Mouse (Mus musculus): ENCODE measurements around the gene Arih1. TPM values are rescaled to one million over a fixed set of nuclear protein-coding genes. Genes with fewer than 3 reads are reported as not detected.

Gene Arih1
- polyA plus RNA-seq, 1 experiment, result 236 TPM

DNA sequence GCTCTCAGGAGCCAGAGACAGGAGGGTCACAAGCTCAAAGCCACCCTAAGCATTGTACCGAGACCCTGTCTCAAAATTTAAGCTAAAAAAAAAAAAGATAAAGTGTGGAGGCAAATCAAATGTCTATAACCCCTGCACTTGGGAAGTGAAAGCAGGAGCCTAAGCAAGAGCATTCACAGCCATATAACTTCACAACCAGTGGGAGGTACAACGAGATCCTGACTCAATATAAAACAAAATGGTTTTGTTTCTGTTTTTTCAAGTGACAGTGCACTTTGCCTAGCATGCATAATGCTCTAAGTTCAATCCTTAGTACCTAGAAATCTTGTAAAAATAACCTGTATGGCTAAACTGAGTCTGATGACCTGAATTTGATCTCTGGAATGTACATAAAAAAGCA is 9.8 kb downstream of the Arih1 start:
- 76% methylated on average over 2 of the region's 2 CpGs for WGBS
- Histone ChIP-seq H3K4me1 (ENCODE audit: control insufficient read depth, insufficient read depth, low read length) (0 out of 2 replicates have a peak, but pooled peaks cover 4% of the 10 kb centered on the region), H3K4me3 (ENCODE audit: insufficient read depth, low read depth, low read length) (no peak overlapping the region), H3K27ac (ENCODE audit: insufficient read depth, low read depth, low read length) (no peak overlapping the region)
- TF ChIP-seq CTCF (IDR thresholded peaks at IDR 0.05; ENCODE audit: insufficient read depth, low read depth, low read length) (no peak), POLR2A (IDR thresholded peaks at IDR 0.05; ENCODE audit: insufficient read depth, low read depth, low read length) (no peak)

DNA sequence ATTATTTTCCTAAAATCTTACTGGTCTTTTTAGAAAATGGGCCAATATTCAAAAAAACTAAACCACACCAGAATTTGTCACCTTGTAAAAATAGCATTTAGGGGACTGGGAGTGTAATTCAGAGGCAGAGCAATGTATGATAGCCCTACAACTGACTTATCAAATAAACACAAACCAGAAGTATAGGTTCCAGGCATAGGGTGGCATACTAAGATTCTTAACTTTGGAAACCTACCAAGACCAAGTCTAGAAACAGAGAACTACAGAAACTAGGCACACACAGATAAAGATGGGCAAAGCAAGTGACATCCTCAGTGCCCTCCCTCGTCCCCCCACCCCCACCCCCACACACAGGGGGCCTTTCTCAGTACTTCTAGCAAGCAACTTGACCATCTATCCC is 11.6 kb downstream of the Arih1 start:
- no peak overlapping the region for H3K4me3 ChIP-seq (ENCODE audit: insufficient read depth, low read depth, low read length)
- no peak for TF ChIP-seq POLR2A (IDR thresholded peaks at IDR 0.05; ENCODE audit: insufficient read depth, low read depth, low read length)
- TF ChIP-seq CTCF (IDR thresholded peaks at IDR 0.05; ENCODE audit: insufficient read depth, low read depth, low read length), result no peak
- 0 out of 2 replicates have a peak, but pooled peaks cover 4% of the 10 kb centered on the region for H3K4me1 ChIP-seq (ENCODE audit: control insufficient read depth, insufficient read depth, low read length)
- whole genome bisulfite sequencing, result 93% methylated on average over 1 of the region's 1 CpGs
- H3K27ac ChIP-seq (ENCODE audit: insufficient read depth, low read depth, low read length), result no peak overlapping the region

DNA sequence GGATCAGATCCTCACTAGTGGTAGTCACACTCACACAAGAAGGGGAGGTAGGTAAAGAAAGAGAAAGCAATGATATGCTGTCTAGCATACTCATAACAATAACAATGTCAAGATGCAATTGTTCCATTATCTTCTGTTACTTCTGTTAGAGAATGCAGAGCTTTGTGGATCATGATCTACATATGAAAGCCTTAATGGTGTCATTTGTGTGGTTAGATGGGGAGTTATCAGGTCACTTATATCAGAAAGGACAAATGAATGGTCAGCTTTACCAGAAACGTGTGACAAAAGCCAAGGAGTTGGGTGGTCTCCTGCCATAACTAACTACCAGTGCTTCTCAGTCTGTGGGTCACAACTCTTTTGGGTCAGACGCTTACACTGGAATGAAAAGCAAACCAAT is 13.2 kb downstream of the Arih1 start:
- Histone ChIP-seq H3K4me3 (ENCODE audit: insufficient read depth, low read depth, low read length) (no peak overlapping the region), H3K4me1 (ENCODE audit: control insufficient read depth, insufficient read depth, low read length) (0 out of 2 replicates have a peak, but pooled peaks cover 4% of the 10 kb centered on the region), H3K27ac (ENCODE audit: insufficient read depth, low read depth, low read length) (no peak overlapping the region)
- no peak for TF ChIP-seq CTCF (IDR thresholded peaks at IDR 0.05; ENCODE audit: insufficient read depth, low read depth, low read length)
- no peak for TF ChIP-seq POLR2A (IDR thresholded peaks at IDR 0.05; ENCODE audit: insufficient read depth, low read depth, low read length)
- WGBS, result 69% methylated on average over 2 of the region's 2 CpGs

DNA sequence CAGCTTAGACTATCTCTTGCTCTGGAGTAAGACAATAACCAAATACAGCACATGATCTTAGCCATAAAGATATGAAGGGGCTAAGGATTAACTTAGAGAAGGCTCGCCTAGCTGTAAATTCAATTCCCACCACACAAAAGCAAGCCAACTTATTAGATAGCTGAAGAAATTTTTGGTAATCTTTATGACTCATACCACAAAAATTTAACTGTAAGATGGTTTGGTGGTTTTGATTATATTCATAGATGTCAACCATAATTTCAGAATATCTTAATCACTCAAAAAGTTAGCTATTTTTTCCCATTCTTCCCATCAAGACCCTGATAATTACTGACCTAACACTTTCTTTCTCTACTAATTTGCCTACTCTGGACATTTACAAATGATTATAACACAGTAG is 17.0 kb downstream of the Arih1 start:
- 89% methylated on average over 1 of the region's 1 CpGs for WGBS
- no peak overlapping the region for H3K4me3 ChIP-seq (ENCODE audit: insufficient read depth, low read depth, low read length)
- 0 out of 2 replicates have a peak, but pooled peaks cover 4% of the 10 kb centered on the region for H3K4me1 ChIP-seq (ENCODE audit: control insufficient read depth, insufficient read depth, low read length)
- no peak overlapping the region for H3K27ac ChIP-seq (ENCODE audit: insufficient read depth, low read depth, low read length)
- TF ChIP-seq POLR2A (IDR thresholded peaks at IDR 0.05; ENCODE audit: insufficient read depth, low read depth, low read length) (no peak), CTCF (IDR thresholded peaks at IDR 0.05; ENCODE audit: insufficient read depth, low read depth, low read length) (no peak)

DNA sequence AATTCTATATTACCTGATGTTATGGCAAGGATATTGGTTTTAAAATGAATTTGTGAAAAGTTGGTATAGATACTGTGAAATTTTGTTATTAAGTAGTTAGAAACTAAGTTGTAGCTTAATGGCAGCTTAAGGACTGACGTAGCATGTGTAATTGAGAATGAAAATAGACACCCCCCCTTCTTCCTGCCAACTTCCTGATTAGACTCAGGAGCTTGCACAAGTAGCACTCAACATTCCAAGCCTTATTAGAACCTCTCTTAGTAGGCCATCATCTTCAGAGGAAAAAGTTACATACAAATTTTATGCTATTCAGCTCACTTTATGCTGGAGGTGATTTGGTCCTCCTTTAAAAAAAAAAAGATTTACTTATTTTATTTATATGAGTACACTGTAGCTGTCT is 22.1 kb downstream of the Arih1 start:
- WGBS, result 75% methylated on average over 1 of the region's 1 CpGs
- TF ChIP-seq POLR2A (IDR thresholded peaks at IDR 0.05; ENCODE audit: insufficient read depth, low read depth, low read length) (no peak), CTCF (IDR thresholded peaks at IDR 0.05; ENCODE audit: insufficient read depth, low read depth, low read length) (no peak)
- Histone ChIP-seq H3K27ac (ENCODE audit: insufficient read depth, low read depth, low read length) (no peak overlapping the region), H3K4me3 (ENCODE audit: insufficient read depth, low read depth, low read length) (no peak overlapping the region), H3K4me1 (ENCODE audit: control insufficient read depth, insufficient read depth, low read length) (no peaks in the 10 kb centered on the region)

DNA sequence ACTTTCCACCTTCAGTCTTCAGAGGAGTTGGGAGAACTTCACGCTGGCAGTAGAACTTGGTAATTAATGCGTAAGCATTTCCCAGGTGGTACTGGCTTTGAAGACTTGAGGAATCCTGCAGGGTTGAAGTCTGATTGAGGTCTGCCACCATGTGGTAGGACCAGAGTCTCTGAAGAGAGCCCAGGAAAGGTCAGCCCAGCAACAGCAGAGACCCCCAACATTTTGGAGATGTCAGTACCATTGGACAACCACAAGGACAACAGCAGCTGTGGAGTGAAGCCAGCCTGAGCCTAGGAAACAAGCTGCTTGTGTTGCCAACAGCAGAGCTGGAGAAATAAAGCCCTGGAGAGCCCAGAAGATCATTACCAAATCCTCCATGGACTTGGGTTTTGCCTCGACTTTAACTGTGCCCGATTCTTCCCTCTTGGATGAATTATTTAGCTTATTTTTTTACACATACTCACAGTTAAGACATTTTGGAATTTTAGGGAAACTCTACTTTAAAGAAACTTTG is 27.4 kb downstream of the Arih1 start:
- WGBS, result 41% methylated on average over 4 of the region's 4 CpGs
- no peak overlapping the region for H3K27ac ChIP-seq (ENCODE audit: insufficient read depth, low read depth, low read length)
- no peak overlapping the region for H3K4me3 ChIP-seq (ENCODE audit: insufficient read depth, low read depth, low read length)
- TF ChIP-seq POLR2A (IDR thresholded peaks at IDR 0.05; ENCODE audit: insufficient read depth, low read depth, low read length) (no peak), CTCF (IDR thresholded peaks at IDR 0.05; ENCODE audit: insufficient read depth, low read depth, low read length) (no peak)
- H3K4me1 ChIP-seq (ENCODE audit: control insufficient read depth, insufficient read depth, low read length), result peaks cover 3% of the 10 kb centered on the region; the same call in 1 of the 2 replicates

DNA sequence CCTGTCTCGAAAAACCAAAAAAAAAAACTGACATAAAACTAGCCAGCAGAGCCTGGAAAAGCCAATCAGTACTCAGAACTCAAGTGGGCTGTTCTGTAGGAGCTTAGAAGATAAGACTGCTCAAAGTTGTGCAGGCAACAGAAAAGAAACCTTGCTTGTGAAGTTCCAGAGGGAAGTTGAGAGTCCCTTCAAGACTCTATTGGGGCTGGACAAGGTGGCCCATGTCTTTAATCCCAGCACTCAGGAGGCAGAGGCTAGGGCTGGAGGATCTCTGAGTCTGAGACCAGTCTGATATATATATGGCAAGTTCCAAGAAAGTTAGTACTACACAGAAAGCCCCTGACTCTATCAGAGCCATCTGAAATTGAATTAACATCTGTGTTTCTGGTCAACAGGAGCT is 28.0 kb downstream of the Arih1 start:
- WGBS, result 95% methylated on average over 1 of the region's 1 CpGs

DNA sequence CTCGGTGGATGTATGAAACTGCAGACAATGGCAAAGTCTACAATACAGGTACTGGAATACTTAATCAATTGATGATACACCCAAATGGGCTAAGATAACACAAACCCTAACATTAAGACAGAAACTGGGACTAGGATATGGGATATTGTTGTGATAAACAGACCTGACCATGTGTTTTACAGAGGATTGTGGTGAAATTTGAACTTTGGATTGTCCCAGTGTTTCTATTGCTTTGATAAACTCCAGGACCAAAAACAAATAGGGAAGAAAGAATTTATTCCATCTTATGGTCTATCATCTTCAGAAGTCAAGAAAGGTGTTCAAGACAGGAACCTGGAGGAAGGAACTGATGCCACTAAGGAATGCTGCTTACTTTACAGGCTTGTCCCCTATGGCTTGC is 28.7 kb downstream of the Arih1 start:
- 73% methylated on average over 1 of the region's 1 CpGs for WGBS
- TF ChIP-seq POLR2A (IDR thresholded peaks at IDR 0.05; ENCODE audit: insufficient read depth, low read depth, low read length) (no peak), CTCF (IDR thresholded peaks at IDR 0.05; ENCODE audit: insufficient read depth, low read depth, low read length) (no peak)
- no peak overlapping the region for H3K4me3 ChIP-seq (ENCODE audit: insufficient read depth, low read depth, low read length)
- peaks cover 3% of the 10 kb centered on the region; the same call in 1 of the 2 replicates for H3K4me1 ChIP-seq (ENCODE audit: control insufficient read depth, insufficient read depth, low read length)
- H3K27ac ChIP-seq (ENCODE audit: insufficient read depth, low read depth, low read length), result no peak overlapping the region

More for the DNA sequence above, 28.0 kb downstream of the Arih1 start:
- H3K4me1 ChIP-seq (ENCODE audit: control insufficient read depth, insufficient read depth, low read length), result peaks cover 3% of the 10 kb centered on the region; the same call in 1 of the 2 replicates
- H3K27ac ChIP-seq (ENCODE audit: insufficient read depth, low read depth, low read length), result no peak overlapping the region
- TF ChIP-seq CTCF (IDR thresholded peaks at IDR 0.05; ENCODE audit: insufficient read depth, low read depth, low read length) (no peak), POLR2A (IDR thresholded peaks at IDR 0.05; ENCODE audit: insufficient read depth, low read depth, low read length) (no peak)
- H3K4me3 ChIP-seq (ENCODE audit: insufficient read depth, low read depth, low read length), result no peak overlapping the region

DNA sequence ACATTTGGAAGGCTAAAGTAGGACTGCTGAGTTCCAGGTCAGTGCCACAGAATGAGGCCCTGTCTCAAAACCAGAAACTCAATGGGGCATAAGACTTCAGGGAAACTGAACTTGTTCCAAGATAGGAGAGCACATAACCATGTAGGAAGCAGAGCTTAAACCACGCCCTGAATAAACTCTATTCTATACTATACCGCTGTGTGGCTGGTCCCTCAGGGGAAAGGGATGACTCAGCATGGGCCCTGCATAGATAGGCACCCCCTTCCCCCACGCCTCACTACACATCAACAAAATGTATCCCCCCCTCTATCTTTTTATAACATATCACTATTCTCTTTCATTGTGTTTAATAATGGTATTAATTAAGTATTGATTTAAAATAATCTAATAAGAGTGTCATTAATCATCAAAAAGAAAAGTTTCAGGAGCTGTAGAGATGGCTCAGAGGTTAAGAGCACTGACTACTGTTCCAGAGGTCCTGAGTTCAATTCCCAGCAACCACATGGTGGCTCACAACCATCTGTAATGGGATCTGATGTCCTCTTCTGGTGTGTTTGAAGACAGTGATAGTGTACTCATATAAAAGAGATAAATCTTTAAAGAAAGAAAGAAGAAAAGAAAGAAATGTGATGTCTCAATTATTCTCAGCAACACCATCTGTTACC is 30.9 kb downstream of the Arih1 start:
- TF ChIP-seq CTCF (IDR thresholded peaks at IDR 0.05; ENCODE audit: insufficient read depth, low read depth, low read length) (no peak), POLR2A (IDR thresholded peaks at IDR 0.05; ENCODE audit: insufficient read depth, low read depth, low read length) (no peak)
- H3K4me1 ChIP-seq (ENCODE audit: control insufficient read depth, insufficient read depth, low read length), result peaks cover 3% of the 10 kb centered on the region; the same call in 1 of the 2 replicates

More for the DNA sequence above, 30.9 kb downstream of the Arih1 start:
- 52% methylated on average over 3 of the region's 3 CpGs for WGBS
- Histone ChIP-seq H3K4me3 (ENCODE audit: insufficient read depth, low read depth, low read length) (no peak overlapping the region), H3K27ac (ENCODE audit: insufficient read depth, low read depth, low read length) (no peak overlapping the region)

Data from olfactory bulb, adult 2 months (tissue).